Mouse (Mus musculus) liver, adult 2 months (tissue): ENCODE data around the gene Fto. TPM values are rescaled to one million over a fixed set of nuclear protein-coding genes. Genes with fewer than 3 reads are reported as not detected.

ENCODE experiments used
- DNase-seq: peaks from one replicate; pipeline ENCODE4 v3.0.0-alpha.2; 2011; ENCODE audit warnings: low read depth, low spot score; ENCODE audit errors: extremely low read depth
- H3K27ac ChIP-seq: fragments of 200-500 bp; replicated peaks from 2 replicates; pipeline ENCODE4 v1.5.1; 2012; ENCODE audit warnings: low read depth, mild to moderate bottlenecking, control low read depth, inconsistent platforms, low read length; ENCODE audit not compliant: insufficient read depth
- H3K27me3 ChIP-seq: fragments of 200-500 bp; 2 replicates; pipeline ENCODE4 v1.6.1; 2012; ENCODE audit warnings: mild to moderate bottlenecking, moderate library complexity, low read length, inconsistent platforms; ENCODE audit not compliant: control insufficient read depth, insufficient read depth
- H3K36me3 ChIP-seq: fragments of 200-500 bp; 2 replicates; pipeline ENCODE4 v1.6.1; 2012; ENCODE audit warnings: low read length, inconsistent platforms; ENCODE audit not compliant: control insufficient read depth, insufficient read depth
- H3K4me1 ChIP-seq: fragments of 200-500 bp; 2 replicates; pipeline ENCODE4 v1.6.1; 2011; ENCODE audit warnings: low read length; ENCODE audit not compliant: control insufficient read depth, insufficient read depth
- H3K4me3 ChIP-seq: fragments of 200-500 bp; 2 replicates; pipeline ENCODE4 v1.5.1; 2011; ENCODE audit warnings: low read depth, mild to moderate bottlenecking, control low read depth, low read length, moderate library complexity; ENCODE audit not compliant: insufficient read depth
- H3K79me2 ChIP-seq: fragments of 200-500 bp; 2 replicates; pipeline ENCODE4 v1.6.1; 2012; ENCODE audit warnings: inconsistent platforms, mild to moderate bottlenecking, low read length, moderate library complexity; ENCODE audit not compliant: control insufficient read depth, insufficient read depth
- H3K9ac ChIP-seq: fragments of 200-500 bp; 2 replicates; pipeline ENCODE4 v1.6.1; 2012; ENCODE audit warnings: low read depth, mild to moderate bottlenecking, control low read depth, inconsistent platforms, low read length
- CTCF ChIP-seq: fragments of 200-500 bp; IDR thresholded peaks from 2 replicates; pipeline ENCODE4 v1.5.1; 2011; ENCODE audit warnings: low read depth, low read length, control low read depth
- POLR2A ChIP-seq: fragments of 200-500 bp; IDR thresholded peaks from 2 replicates; pipeline ENCODE4 v1.6.1; 2011; ENCODE audit warnings: low read length, control low read depth; ENCODE audit not compliant: insufficient read depth; ENCODE audit errors: extremely low read depth
- WGBS: fragments of 180-500 bp; shearing (Covaris S2); methylation state at CpG from one replicate; pipeline ENCODE4 v1.1.7; 2018; 5-methylcytosine and 5-hydroxymethylcytosine counted together
- polyA plus RNA-seq: library from polyadenylated mRNA; depleted of rRNA; stranded (reverse); fragments of >200 nt; gene quantifications from 2 replicates; pipeline ENCODE4 v1.2.3, GENCODE M21; 2012
- total RNA-seq: library from RNA; depleted of rRNA; stranded (reverse); fragments of >200 nt; gene quantifications from 2 replicates; pipeline ENCODE4 v1.2.3, GENCODE M21; 2014

Gene Fto
- total and polyA plus RNA-seq, 2 experiments = 14.1 to 15.6 TPM

- 94% methylated on average over 12 of the region's 12 CpGs for WGBS
- TF ChIP-seq POLR2A (no peak), CTCF (no peak)
- H3K4me1 ChIP-seq = no peaks in the 10 kb centered on the region
- H3K27me3 ChIP-seq = no peaks in the 10 kb centered on the region
- H3K36me3 ChIP-seq = no peaks in the 10 kb centered on the region
- no peak overlapping the region for H3K4me3 ChIP-seq
- no peak overlapping the region for H3K27ac ChIP-seq
- H3K9ac ChIP-seq = no peak overlapping the region
- no peaks in the 10 kb centered on the region for H3K79me2 ChIP-seq
- DNase-seq = no peak
Measured at GRCm38 (mm10) chr8:91638256-91638655, 324.9 kb downstream of the Fto start.

GRCm38 (mm10) chr8:91640471-91640870 is 327.1 kb downstream of the Fto start:
- Histone ChIP-seq H3K79me2 (no peaks in the 10 kb centered on the region), H3K27me3 (no peaks in the 10 kb centered on the region), H3K36me3 (no peaks in the 10 kb centered on the region), H3K27ac (no peak overlapping the region), H3K4me3 (no peak overlapping the region), H3K9ac (no peak overlapping the region), H3K4me1 (no peaks in the 10 kb centered on the region)
- no peak for DNase-seq
- WGBS = 77% methylated on average over 7 of the region's 7 CpGs
- no peak for TF ChIP-seq CTCF
- TF ChIP-seq POLR2A = no peak

- 96% methylated on average over 2 of the region's 2 CpGs for WGBS
- Histone ChIP-seq H3K4me1 (peaks cover 7% of the 10 kb centered on the region; the same call in 1 of the 2 replicates), H3K9ac (no peak overlapping the region), H3K4me3 (no peak overlapping the region), H3K27ac (no peak overlapping the region), H3K27me3 (no peaks in the 10 kb centered on the region), H3K79me2 (no peaks in the 10 kb centered on the region), H3K36me3 (no peaks in the 10 kb centered on the region)
- no peak for TF ChIP-seq CTCF
- TF ChIP-seq POLR2A = no peak
- no peak for DNase-seq
Measured at GRCm38 (mm10) chr8:91645484-91645883, 332.2 kb downstream of the Fto start.

GRCm38 (mm10) chr8:91647959-91648358 is 334.6 kb downstream of the Fto start:
- no peak overlapping the region for H3K4me3 ChIP-seq

GRCm38 (mm10) chr8:91648776-91649175 is 335.5 kb downstream of the Fto start:
- Histone ChIP-seq H3K36me3 (no peaks in the 10 kb centered on the region), H3K4me1 (peaks cover 7% of the 10 kb centered on the region; the same call in 1 of the 2 replicates)
- 90% methylated on average over 9 of the region's 9 CpGs for WGBS

More at GRCm38 (mm10) chr8:91647959-91648358, 334.6 kb downstream of the Fto start:
- Histone ChIP-seq H3K79me2 (no peaks in the 10 kb centered on the region), H3K27ac (no peak overlapping the region), H3K36me3 (no peaks in the 10 kb centered on the region), H3K27me3 (no peaks in the 10 kb centered on the region), H3K9ac (no peak overlapping the region), H3K4me1 (peaks cover 7% of the 10 kb centered on the region; the same call in 1 of the 2 replicates)
- DNase-seq = no peak
- TF ChIP-seq CTCF (no peak), POLR2A (no peak)
- 95% methylated on average over 11 of the region's 11 CpGs for WGBS

GRCm38 (mm10) chr8:91653561-91653960 is 340.2 kb downstream of the Fto start:
- Histone ChIP-seq H3K36me3 (no peaks in the 10 kb centered on the region), H3K27me3 (no peaks in the 10 kb centered on the region), H3K4me3 (no peak overlapping the region), H3K79me2 (no peaks in the 10 kb centered on the region), H3K9ac (no peak overlapping the region), H3K4me1 (no peaks in the 10 kb centered on the region), H3K27ac (no peak overlapping the region)
- TF ChIP-seq POLR2A (no peak), CTCF (no peak)
- 68% methylated on average over 3 of the region's 3 CpGs for WGBS
- no peak for DNase-seq

More at GRCm38 (mm10) chr8:91648776-91649175, 335.5 kb downstream of the Fto start:
- no peaks in the 10 kb centered on the region for H3K27me3 ChIP-seq
- H3K27ac ChIP-seq = no peak overlapping the region
- no peak overlapping the region for H3K9ac ChIP-seq
- no peaks in the 10 kb centered on the region for H3K79me2 ChIP-seq
- no peak for DNase-seq
- H3K4me3 ChIP-seq = no peak overlapping the region
- TF ChIP-seq POLR2A = no peak
- TF ChIP-seq CTCF = no peak
